Mouse (Mus musculus) liver, embryonic 13.5 days (tissue): ENCODE results near the gene Gm11037. TPM values are rescaled to one million over a fixed set of nuclear protein-coding genes. Genes with fewer than 3 reads are reported as not detected.
"Not testable (repeated sequence)": the region's sequence is repeated elsewhere in the genome, so short reads cannot be mapped to it uniquely, and the experiment has no call there.

ENCODE experiments used
- ATAC-seq: fragments of 200-750 bp; cut with Nextera tagmentation; 2 replicates; pipeline ENCODE4 v1.8.0; 2017; ENCODE audit warnings: low read depth, mild to moderate bottlenecking, moderate number of reproducible peaks, moderate library complexity
- DNase-seq: peaks from one replicate; pipeline ENCODE4 v3.0.0; 2022
- H3K27ac ChIP-seq: fragments of 300-500 bp; sonication (generic); 2 replicates; pipeline ENCODE4 v1.5.1; 2015; ENCODE audit warnings: moderate library complexity, mild to moderate bottlenecking, inconsistent platforms
- H3K27me3 ChIP-seq: fragments of 300-500 bp; sonication (generic); 2 replicates; pipeline ENCODE4 v1.6.1; 2015; ENCODE audit warnings: mild to moderate bottlenecking, inconsistent platforms
- H3K36me3 ChIP-seq: fragments of 300-500 bp; sonication (generic); 2 replicates; pipeline ENCODE4 v1.6.1; 2015; ENCODE audit warnings: mild to moderate bottlenecking, inconsistent platforms
- H3K4me1 ChIP-seq: fragments of 300-500 bp; sonication (generic); replicated peaks from 2 replicates; pipeline ENCODE4 v1.6.1; 2015; ENCODE audit warnings: inconsistent platforms
- H3K4me2 ChIP-seq: fragments of 300-500 bp; sonication (generic); 2 replicates; pipeline ENCODE4 v1.6.1; 2015; ENCODE audit warnings: inconsistent platforms, mild to moderate bottlenecking, moderate library complexity
- H3K4me3 ChIP-seq: fragments of 300-500 bp; sonication (generic); replicated peaks from 2 replicates; pipeline ENCODE4 v1.5.1; 2015; ENCODE audit warnings: mild to moderate bottlenecking, inconsistent platforms
- H3K9ac ChIP-seq: fragments of 300-500 bp; sonication (generic); 2 replicates; pipeline ENCODE4 v1.6.1; 2015; ENCODE audit warnings: mild to moderate bottlenecking, inconsistent platforms
- H3K9me3 ChIP-seq: fragments of 300-500 bp; sonication (generic); replicated peaks from 2 replicates; pipeline ENCODE4 v1.6.1; 2016; ENCODE audit warnings: inconsistent platforms
- WGBS: fragments of 180-500 bp; shearing (Covaris S2); methylation state at CpG from one replicate; pipeline ENCODE4 v1.1.7; 2015; ENCODE audit not compliant: insufficient replicate concordance; 5-methylcytosine and 5-hydroxymethylcytosine counted together
- polyA plus RNA-seq: library from polyadenylated mRNA; unstranded; fragments of >200 nt; fragmentation: Nextera tagmentation; extraction: Ambion mirVana; gene quantifications from 2 replicates; pipeline ENCODE4 v1.2.1, GENCODE M21; 2015

Gene Gm11037
- polyA plus RNA-seq, 1 experiment from 2014 or later: not detected

DNA sequence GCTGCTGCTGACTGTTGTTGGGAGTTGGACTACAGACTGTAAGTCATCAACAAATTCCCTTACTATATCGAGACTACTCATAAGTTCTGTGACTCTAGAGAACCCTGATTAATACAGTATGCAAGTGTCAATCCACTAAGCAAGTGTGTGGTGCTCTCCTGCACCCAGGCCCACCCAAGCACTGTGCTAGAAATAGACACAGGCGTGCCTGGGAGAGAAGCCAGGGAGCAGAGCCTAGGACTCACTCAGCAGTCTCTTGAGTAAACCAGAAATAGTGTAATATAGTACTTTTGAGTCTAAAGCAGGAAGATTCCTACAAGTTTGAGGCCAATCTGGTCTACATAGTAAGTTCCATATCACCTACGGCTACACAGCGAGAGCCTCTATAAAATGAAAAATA is 29.3 kb upstream of the Gm11037 start:
- DNase-seq (no peak), ATAC-seq (no peak)
- no peak overlapping the region for H3K4me2 ChIP-seq
- no peak overlapping the region for H3K9ac ChIP-seq
- 75% methylated on average over 4 of the region's 4 CpGs for WGBS
- no peaks in the 10 kb centered on the region for H3K36me3 ChIP-seq
- no peak overlapping the region for H3K27ac ChIP-seq
- no peak overlapping the region for H3K4me3 ChIP-seq
- H3K9me3 ChIP-seq: no peaks in the 10 kb centered on the region
- H3K4me1 ChIP-seq: no peaks in the 10 kb centered on the region
- peaks cover 22% of the 10 kb centered on the region for H3K27me3 ChIP-seq

DNA sequence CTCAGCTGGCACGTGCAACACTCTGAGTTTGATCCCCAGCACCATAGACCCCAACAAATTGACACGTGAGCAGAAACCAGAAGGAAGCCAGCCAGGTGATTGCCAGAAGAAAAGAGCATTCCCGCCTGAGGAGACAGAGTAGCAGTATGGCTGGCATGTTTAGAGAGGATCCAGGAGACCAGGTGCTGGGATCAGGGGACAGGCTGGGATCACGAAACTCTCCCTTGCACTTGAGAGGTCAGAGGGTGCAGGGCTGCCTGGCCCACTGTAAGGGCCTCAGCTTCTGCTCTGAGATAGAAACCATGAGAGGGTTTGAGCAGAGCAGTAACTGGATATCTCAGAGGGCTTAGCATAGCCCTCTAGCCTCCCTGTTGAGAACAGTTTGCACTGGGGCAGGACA is 28.2 kb upstream of the Gm11037 start:
- not testable (repeated sequence) for H3K9ac ChIP-seq, H3K4me2 ChIP-seq, H3K4me1 ChIP-seq, ATAC-seq, H3K9me3 ChIP-seq, DNase-seq, H3K36me3 ChIP-seq, H3K4me3 ChIP-seq, H3K27ac ChIP-seq
- H3K27me3 ChIP-seq: peaks cover 22% of the 10 kb centered on the region
- WGBS: 57% methylated on average over 4 of the region's 4 CpGs

DNA sequence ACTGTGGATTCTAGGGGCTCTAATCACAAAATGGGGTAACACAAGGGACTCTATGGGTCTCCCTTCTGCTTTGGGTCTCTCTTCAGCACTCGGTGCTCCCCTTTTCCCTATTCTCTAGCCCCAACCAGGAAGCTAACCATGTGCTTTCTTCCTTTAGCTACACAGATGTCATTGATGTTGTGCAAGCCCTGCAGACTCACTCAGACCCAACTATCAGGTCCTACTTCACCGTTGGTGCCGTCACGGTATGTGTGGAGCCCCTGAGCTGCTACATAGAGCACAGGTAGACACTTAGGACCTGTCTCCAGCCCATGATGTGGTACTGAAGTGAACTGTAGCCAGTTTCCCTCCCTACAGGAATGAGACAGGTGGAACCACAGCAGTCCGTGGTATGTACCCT is 27.3 kb upstream of the Gm11037 start:
- no peak overlapping the region for H3K9ac ChIP-seq
- no peak overlapping the region for H3K27ac ChIP-seq
- ATAC-seq: no peak
- H3K4me2 ChIP-seq: no peak overlapping the region
- H3K27me3 ChIP-seq: peaks cover 22% of the 10 kb centered on the region
- DNase-seq: no peak
- H3K9me3 ChIP-seq: no peaks in the 10 kb centered on the region
- no peaks in the 10 kb centered on the region for H3K4me1 ChIP-seq
- H3K4me3 ChIP-seq: no peak overlapping the region
- no peaks in the 10 kb centered on the region for H3K36me3 ChIP-seq
- 68% methylated on average over 5 of the region's 5 CpGs for WGBS

DNA sequence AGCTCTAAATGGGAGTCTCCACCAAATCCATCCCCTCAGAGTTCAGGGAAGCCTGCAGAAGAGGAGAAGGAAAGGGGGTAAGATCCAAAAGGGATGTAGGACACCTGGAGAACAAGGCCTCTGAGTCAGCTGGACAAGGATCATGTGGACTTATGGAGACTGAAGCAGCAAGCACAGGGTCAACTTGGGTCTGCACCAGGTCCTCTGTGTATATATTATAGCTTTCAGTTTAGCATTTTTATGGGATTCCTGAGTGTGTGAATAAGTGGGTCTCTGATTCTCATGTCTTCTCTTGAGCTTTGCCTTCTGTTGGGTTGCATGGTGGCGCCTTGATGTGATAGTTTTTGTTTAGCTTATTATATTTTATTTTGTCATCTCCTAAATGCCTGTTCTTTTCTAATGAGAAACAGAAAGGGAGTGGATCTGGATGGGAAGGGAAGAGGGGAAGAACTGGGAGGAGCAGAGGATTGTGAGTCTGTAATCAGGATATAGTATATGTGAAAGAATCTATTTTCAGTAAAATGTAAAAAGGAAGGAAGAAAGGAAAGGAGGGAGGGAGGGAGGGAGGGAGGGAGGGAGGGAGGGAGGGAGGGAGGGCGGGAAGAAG is 14.2 kb upstream of the Gm11037 start:
- H3K4me2 ChIP-seq: no peak overlapping the region
- no peaks in the 10 kb centered on the region for H3K9me3 ChIP-seq
- no peaks in the 10 kb centered on the region for H3K36me3 ChIP-seq
- H3K27ac ChIP-seq: no peak overlapping the region
- WGBS: 62% methylated on average over 2 of the region's 2 CpGs
- H3K4me1 ChIP-seq: peaks cover 1% of the 10 kb centered on the region; the same call in 1 of the 2 replicates
- H3K9ac ChIP-seq: no peak overlapping the region
- DNase-seq (no peak), ATAC-seq (no peak)
- H3K27me3 ChIP-seq: peaks cover 12% of the 10 kb centered on the region
- H3K4me3 ChIP-seq: no peak overlapping the region

DNA sequence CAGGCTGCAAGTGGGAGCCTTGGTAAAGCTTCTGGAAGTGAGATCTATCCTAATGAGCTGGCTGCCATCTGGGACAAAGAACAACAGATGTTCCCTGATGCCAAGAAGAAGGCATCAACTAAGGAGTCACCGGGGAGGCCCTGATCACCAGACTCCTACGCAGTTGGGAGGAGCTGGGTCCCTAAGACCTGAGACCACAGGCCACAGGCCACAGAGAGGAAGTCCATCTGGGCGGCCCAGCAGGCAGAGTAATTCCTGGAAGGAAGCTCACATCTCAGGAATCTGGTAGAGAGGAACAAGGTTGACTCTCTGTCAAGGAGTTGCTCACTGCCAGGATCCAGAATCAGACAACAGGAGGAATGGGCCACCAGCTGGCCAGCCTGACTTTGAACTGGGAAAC is 9.1 kb upstream of the Gm11037 start:
- Histone ChIP-seq H3K36me3 (no peaks in the 10 kb centered on the region), H3K27ac (no peak overlapping the region), H3K27me3 (peaks cover 23% of the 10 kb centered on the region), H3K9me3 (no peaks in the 10 kb centered on the region), H3K4me2 (no peak overlapping the region), H3K4me1 (peaks cover 46% of the 10 kb centered on the region), H3K9ac (no peak overlapping the region), H3K4me3 (no peak overlapping the region)
- ATAC-seq (no peak), DNase-seq (no peak)
- 31% methylated on average over 3 of the region's 3 CpGs for WGBS

DNA sequence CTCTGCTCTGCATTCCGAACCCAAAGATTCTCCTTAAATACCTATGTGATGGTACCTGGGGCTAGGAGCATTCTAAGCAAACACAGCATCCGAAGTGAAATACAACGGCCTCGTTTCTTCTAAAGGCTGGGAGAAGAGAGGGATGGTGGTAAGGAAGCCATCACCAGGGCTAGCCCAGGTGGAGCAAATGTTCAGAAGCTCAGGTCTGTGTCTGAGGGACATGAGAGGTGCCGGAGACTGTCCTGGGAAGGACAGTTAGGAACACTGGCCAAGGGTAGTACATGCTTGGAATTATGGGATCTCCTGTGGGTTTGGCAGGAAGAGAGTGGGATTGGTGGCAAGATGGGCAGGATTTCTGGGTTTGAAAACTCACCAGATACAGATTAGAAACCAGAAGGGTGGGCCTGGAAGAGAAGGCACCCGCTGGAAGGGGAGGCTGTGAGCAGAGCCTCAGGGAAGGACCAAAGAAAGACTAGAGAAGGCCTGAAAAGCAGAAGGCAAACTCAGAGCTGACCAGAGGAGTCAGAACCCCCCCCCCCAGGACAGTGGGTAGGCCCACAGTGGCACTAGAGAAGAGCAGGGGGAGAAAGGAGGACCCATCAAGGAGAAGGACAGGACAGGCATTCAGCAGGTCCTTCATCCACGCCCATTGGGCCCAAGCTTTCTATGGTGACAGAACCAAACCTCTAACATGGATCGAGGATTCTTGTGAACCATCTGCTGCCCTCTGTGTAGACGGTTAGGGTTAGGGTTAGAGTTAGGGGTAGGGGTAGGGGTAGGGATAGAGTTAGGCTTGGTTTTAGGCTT is 7.9 kb upstream of the Gm11037 start:
- peak overlapping the region; percentile 15; the same call in 1 of the 2 replicates for H3K27ac ChIP-seq
- no peak for DNase-seq
- WGBS: 80% methylated on average over 9 of the region's 9 CpGs

DNA sequence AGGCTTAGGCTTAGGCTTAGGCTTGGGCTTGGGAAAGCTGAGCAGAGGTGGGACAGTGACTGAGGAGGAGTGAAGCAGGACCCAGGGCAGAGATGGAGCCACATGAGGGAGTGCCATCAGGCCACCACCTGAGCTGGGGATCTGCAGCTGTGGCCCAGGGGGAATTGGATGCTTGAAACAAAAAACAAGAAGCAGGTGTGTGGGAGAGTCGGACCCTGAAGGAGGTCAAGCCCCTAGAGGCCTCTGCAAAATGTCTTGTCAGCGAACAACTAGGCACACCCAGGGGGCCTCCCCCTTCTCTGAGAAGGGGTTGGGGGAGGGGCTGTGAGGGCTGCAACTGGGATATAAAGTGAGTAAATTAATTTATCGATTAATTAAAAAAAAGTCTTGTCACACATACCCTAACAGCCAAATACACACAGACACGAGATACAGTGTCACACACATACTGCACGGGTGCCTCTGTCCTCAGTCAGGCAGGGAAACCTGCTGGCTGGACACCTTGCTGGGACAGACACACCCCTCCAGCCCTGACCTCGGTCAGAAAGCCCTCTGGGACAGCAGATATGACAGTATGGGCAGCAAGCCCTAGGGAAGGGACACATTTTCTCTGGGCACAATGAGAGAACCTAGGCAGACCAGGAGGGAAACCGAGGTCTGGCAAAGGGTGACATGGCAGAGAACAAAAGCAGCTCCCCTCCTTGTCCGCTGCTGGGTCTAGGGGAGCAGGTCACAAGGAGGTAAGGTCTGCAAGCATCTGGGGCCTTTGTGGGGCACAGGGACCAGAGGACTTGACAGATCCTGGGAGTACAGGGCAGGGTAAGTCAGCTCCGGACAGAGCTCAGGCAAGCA is 7.1 kb upstream of the Gm11037 start:
- H3K27ac ChIP-seq: peak overlapping the region; percentile 86
- WGBS: 51% methylated on average over 9 of the region's 9 CpGs
- peak overlapping the region; percentile 92 for H3K4me2 ChIP-seq
- DNase-seq: no peak
- no peaks in the 10 kb centered on the region for H3K9me3 ChIP-seq
- peaks cover 61% of the 10 kb centered on the region for H3K4me1 ChIP-seq
- peak overlapping the region; percentile 82; the same call in 1 of the 2 replicates for H3K9ac ChIP-seq
- ATAC-seq: no peak
- no peak overlapping the region for H3K4me3 ChIP-seq
- H3K36me3 ChIP-seq: no peaks in the 10 kb centered on the region
- H3K27me3 ChIP-seq: peaks cover 19% of the 10 kb centered on the region; the same call in 1 of the 2 replicates

More for the DNA sequence above, 7.9 kb upstream of the Gm11037 start:
- Histone ChIP-seq H3K4me3 (no peak overlapping the region), H3K9ac (peak overlapping the region; percentile 82; the same call in 1 of the 2 replicates), H3K36me3 (no peaks in the 10 kb centered on the region), H3K9me3 (no peaks in the 10 kb centered on the region), H3K4me2 (no peak overlapping the region), H3K27me3 (peaks cover 19% of the 10 kb centered on the region; the same call in 1 of the 2 replicates), H3K4me1 (peaks cover 57% of the 10 kb centered on the region)
- no peak for ATAC-seq

DNA sequence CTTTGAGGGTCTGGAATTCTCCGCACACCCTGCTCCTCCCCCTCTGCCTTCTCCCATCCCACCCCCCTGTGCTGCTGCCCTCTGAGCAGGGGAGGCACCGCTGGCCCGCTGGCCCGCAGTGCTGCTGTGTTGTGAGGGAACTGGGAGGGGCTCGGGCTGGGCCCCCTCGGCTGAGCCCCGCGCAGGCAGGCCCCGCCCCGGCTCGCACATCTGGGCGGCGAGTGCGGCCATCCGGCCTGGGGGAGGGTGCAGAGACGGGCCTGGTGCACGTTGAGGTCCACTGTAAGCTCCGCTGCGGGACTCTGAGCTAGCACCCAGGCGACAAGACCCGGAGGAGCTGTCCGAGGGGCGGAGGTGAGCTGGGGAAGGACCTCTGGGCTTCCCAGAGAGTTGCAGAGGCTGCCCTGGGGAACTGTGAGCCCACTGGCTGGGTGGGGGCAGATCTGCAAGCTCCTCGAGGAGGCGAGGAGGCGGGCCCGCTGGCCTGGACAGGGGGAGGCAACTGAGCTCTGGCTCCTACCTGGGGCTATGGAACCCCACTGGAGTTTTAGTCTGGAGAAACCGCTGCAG is 6.1 kb upstream of the Gm11037 start, which contains the start of gene Hspa12b:
TSS of gene Hspa12b (plus strand) at position 120 of the 570 bp plus-strand sequence.
- DNase-seq: peak; percentile 64
- H3K9ac ChIP-seq: peak within 1 kb of the TSS; percentile 82
- no peaks in the 10 kb centered on the region for H3K36me3 ChIP-seq
- under 1% methylated on average over 28 of the region's 28 CpGs for WGBS
- peaks cover 19% of the 10 kb centered on the region; the same call in 1 of the 2 replicates for H3K27me3 ChIP-seq
- H3K4me3 ChIP-seq: peak within 1 kb of the TSS; percentile 64
- peak within 1 kb of the TSS; percentile 86 for H3K27ac ChIP-seq
- peaks cover 72% of the 10 kb centered on the region for H3K4me1 ChIP-seq
- H3K9me3 ChIP-seq: no peaks in the 10 kb centered on the region
- ATAC-seq: peak; percentile 85
- peak within 1 kb of the TSS; percentile 92 for H3K4me2 ChIP-seq

DNA sequence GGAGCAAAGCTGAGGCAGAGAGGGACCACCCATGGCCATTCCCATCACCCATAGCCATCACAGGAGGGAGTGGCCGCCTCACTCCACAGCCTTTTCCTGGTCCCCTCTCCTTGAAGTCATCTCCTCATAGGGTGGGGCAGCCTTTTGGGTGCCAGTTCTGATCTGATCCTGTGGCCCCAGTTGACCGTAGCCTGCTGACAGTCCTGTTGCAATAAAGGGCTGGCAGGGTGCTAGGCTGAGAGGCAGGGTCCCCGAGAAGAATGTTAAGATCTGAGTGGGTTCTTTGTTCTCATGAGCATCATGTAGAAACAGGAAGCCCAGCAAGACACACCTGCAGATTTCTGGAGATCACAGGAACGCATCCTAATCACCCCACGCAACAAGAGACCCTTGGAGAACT is 5.1 kb upstream of the Gm11037 start:
- H3K9me3 ChIP-seq: no peaks in the 10 kb centered on the region
- ATAC-seq (no peak), DNase-seq (no peak)
- 67% methylated on average over 5 of the region's 5 CpGs for WGBS
- no peaks in the 10 kb centered on the region for H3K36me3 ChIP-seq
- peak overlapping the region; percentile 64 for H3K4me3 ChIP-seq
- H3K4me2 ChIP-seq: peak overlapping the region; percentile 92
- peaks cover 78% of the 10 kb centered on the region for H3K4me1 ChIP-seq
- peaks cover 13% of the 10 kb centered on the region; the same call in 1 of the 2 replicates for H3K27me3 ChIP-seq
- peak overlapping the region; percentile 86 for H3K27ac ChIP-seq
- peak overlapping the region; percentile 82 for H3K9ac ChIP-seq

DNA sequence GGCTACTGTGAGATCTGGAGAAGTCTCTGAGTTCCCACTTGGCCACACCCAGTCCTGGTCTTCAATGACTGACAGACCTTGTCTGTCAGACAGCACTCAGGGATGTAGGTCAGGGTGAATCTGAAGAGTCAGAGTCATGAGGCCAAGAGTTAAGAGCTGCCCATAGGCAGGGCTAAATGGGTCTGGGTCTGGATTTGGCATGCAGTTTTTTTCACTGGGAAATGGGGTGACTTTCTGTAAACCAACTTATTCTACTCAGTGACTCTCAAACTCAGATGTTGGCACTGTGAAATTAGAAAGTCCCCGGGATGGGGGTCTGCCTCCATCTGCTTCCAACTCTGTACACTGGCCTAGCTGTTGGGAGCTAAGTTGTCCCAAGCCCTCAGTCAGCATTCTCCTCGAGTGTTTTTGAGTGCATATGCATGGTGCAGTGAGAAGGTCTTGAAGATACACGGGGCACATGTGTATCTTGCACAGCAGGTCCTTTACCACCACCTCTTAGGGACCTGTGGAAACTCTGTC is 4.6 kb upstream of the Gm11037 start:
- H3K36me3 ChIP-seq: no peaks in the 10 kb centered on the region
- H3K9me3 ChIP-seq: no peaks in the 10 kb centered on the region
- H3K27ac ChIP-seq: peak overlapping the region; percentile 86
- H3K4me3 ChIP-seq: peak overlapping the region; percentile 64
- H3K4me1 ChIP-seq: peaks cover 83% of the 10 kb centered on the region
- H3K4me2 ChIP-seq: peak overlapping the region; percentile 92
- H3K27me3 ChIP-seq: peaks cover 11% of the 10 kb centered on the region; the same call in 1 of the 2 replicates
- ATAC-seq (no peak), DNase-seq (no peak)
- 61% methylated on average over 3 of the region's 3 CpGs for WGBS
- H3K9ac ChIP-seq: peak overlapping the region; percentile 82; the same call in 1 of the 2 replicates
